Mouse (Mus musculus): Measurements from ENCODE around the gene Cdh13. TPM values are rescaled to one million over a fixed set of nuclear protein-coding genes. Genes with fewer than 3 reads are reported as not detected.

Cdh13 gene
- polyA plus RNA-seq, 1 experiment from 2014 or later = 44.4 TPM

DNA sequence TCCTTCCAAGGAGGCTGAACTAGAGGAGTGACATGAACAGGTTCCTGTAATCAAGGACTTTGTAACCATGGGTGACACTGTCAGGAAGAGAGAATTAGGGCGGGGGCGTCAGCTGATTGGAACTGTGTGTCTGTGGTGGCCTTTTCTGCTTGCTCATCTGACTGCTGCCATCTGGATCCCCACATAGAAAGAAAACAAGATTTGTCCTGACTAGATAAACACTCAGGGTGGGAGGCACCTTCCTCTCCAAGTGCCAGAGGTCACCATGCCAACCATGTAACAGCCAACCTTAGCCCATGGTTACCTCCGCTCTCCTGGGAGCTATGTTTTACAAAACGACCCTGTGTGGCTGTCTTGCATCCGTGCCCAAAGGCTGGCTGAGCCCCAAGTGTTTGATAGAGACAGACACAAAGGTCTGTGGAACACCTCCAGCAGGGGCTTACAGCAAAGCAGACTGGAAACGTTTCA lies 873.0 kb downstream of the Cdh13 start:
- Histone ChIP-seq H3K9ac (no peak overlapping the region), H3K27ac (ENCODE audit: poor library complexity, severe bottlenecking) (no peak overlapping the region), H3K4me2 (no peak overlapping the region), H3K27me3 (replicated peaks) (no peaks in the 10 kb centered on the region), H3K9me3 (replicated peaks) (no peaks in the 10 kb centered on the region), H3K4me3 (no peak overlapping the region), H3K4me1 (replicated peaks) (no peaks in the 10 kb centered on the region), H3K36me3 (no peaks in the 10 kb centered on the region)
- WGBS = 60% methylated on average over 6 of the region's 6 CpGs
- no peak for ATAC-seq (ENCODE audit: insufficient number of reproducible peaks, low FRiP score)

- Histone ChIP-seq H3K9ac (no peak overlapping the region), H3K4me1 (replicated peaks) (no peaks in the 10 kb centered on the region), H3K4me2 (no peak overlapping the region), H3K9me3 (replicated peaks) (no peaks in the 10 kb centered on the region), H3K36me3 (no peaks in the 10 kb centered on the region), H3K27me3 (replicated peaks) (no peaks in the 10 kb centered on the region), H3K27ac (ENCODE audit: poor library complexity, severe bottlenecking) (no peak overlapping the region), H3K4me3 (no peak overlapping the region)
- no peak for ATAC-seq (ENCODE audit: insufficient number of reproducible peaks, low FRiP score)
- WGBS = 78% methylated on average over 5 of the region's 5 CpGs
These were observed 875.1 kb downstream of the Cdh13 start for GRCm38 (mm10) chr8:119158628-119159027.

DNA sequence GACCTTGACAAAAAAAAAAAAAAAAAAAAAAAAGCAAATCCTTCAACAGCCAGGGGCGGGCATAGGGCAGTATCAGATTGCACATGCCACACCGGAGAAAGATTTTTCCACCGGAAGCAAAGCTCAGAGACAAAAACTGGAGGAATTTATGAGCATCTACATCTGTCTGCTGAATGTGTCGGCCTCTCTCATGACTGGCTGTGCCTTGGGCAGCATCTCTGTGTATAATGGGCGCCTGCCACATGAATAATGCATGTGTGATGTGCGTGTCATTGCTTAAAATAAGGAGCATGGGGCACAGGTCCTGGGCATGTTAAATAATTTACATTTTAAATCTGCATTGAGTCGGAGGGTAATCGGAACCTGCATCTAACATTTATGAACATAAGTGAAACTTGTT lies 876.3 kb downstream of the Cdh13 start:
- Histone ChIP-seq H3K27me3 (replicated peaks) (no peaks in the 10 kb centered on the region), H3K4me1 (replicated peaks) (no peaks in the 10 kb centered on the region), H3K9me3 (replicated peaks) (0 out of 2 replicates have a peak, but pooled peaks cover 6% of the 10 kb centered on the region), H3K9ac (no peak overlapping the region), H3K36me3 (no peaks in the 10 kb centered on the region), H3K4me2 (no peak overlapping the region), H3K4me3 (no peak overlapping the region), H3K27ac (ENCODE audit: poor library complexity, severe bottlenecking) (no peak overlapping the region)
- WGBS = 68% methylated on average over 8 of the region's 8 CpGs
- no peak for ATAC-seq (ENCODE audit: insufficient number of reproducible peaks, low FRiP score)

DNA sequence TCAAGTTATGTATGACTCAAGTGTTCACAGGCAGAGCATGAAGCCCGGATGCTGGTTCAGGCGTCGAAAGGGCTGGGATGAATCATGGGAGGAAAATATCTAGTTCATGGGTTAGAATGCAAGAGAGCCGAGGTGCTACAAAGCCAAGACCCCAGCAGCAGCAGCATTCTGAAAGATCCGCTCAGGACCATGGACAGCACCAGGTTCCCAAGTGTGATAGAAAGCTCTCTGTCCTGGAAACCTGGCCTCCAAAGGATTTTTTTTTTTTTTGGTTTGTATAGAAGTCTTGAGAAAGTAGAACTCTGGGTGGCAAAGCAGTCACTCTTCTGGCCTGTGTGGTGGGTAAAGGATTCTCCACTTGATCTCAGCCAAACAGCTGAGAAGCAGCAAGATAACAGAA lies 880.5 kb downstream of the Cdh13 start:
- Histone ChIP-seq H3K27ac (ENCODE audit: poor library complexity, severe bottlenecking) (no peak overlapping the region), H3K4me2 (no peak overlapping the region), H3K9me3 (replicated peaks) (0 out of 2 replicates have a peak, but pooled peaks cover 7% of the 10 kb centered on the region), H3K27me3 (replicated peaks) (no peaks in the 10 kb centered on the region), H3K36me3 (no peaks in the 10 kb centered on the region), H3K9ac (no peak overlapping the region), H3K4me3 (no peak overlapping the region), H3K4me1 (replicated peaks) (no peaks in the 10 kb centered on the region)
- WGBS = 46% methylated on average over 5 of the region's 5 CpGs
- ATAC-seq (ENCODE audit: insufficient number of reproducible peaks, low FRiP score) = no peak

DNA sequence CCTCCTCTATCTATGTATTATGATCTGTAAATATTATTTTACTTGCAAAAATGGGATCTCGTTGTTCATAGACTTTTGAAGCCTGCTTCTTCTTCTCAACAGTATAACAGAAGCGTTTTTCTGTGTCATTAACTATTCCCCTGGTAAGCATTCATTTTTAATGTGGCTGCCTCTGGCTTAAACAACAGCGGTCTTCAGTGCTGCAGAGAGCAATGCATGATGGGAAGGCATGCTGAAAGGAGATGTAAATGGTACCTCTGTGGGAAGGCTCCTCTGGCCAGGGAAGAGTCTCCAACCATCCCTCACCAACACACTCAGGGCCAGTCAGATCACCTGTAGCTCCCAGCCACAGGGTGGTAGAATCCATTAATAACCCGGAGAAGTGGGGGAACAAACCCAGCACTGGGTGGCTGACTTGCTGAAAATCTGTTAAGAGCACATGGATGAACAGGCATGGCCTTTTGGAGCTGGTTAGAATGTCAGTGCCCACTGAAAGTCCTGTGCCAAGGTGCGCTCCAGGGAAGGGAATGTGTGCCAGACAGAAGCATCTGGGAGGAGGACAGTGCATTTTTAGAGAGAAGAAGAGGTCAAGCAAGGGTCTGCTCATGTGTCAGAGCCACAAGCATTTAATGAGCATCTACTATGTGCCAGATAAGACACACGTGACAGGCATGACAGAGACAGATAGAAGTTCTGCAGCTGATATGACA lies 893.8 kb downstream of the Cdh13 start:
- Histone ChIP-seq H3K4me3 (no peak overlapping the region), H3K4me1 (replicated peaks) (no peaks in the 10 kb centered on the region), H3K27me3 (replicated peaks) (no peaks in the 10 kb centered on the region), H3K9ac (no peak overlapping the region), H3K4me2 (no peak overlapping the region), H3K36me3 (no peaks in the 10 kb centered on the region), H3K9me3 (replicated peaks) (no peaks in the 10 kb centered on the region), H3K27ac (ENCODE audit: poor library complexity, severe bottlenecking) (no peak overlapping the region)
- no peak for ATAC-seq (ENCODE audit: insufficient number of reproducible peaks, low FRiP score)
- 72% methylated on average over 6 of the region's 6 CpGs for WGBS

GRCm38 (mm10) chr8:119180626-119181025 lies 897.1 kb downstream of the Cdh13 start:
- WGBS = 63% methylated on average over 13 of the region's 13 CpGs
- Histone ChIP-seq H3K36me3 (no peaks in the 10 kb centered on the region), H3K4me1 (replicated peaks) (no peaks in the 10 kb centered on the region), H3K27me3 (replicated peaks) (no peaks in the 10 kb centered on the region), H3K4me2 (no peak overlapping the region), H3K4me3 (no peak overlapping the region), H3K27ac (ENCODE audit: poor library complexity, severe bottlenecking) (no peak overlapping the region), H3K9me3 (replicated peaks) (no peaks in the 10 kb centered on the region), H3K9ac (no peak overlapping the region)
- no peak for ATAC-seq (ENCODE audit: insufficient number of reproducible peaks, low FRiP score)

GRCm38 (mm10) chr8:119195695-119196094 lies 912.2 kb downstream of the Cdh13 start:
- H3K36me3 ChIP-seq = no peaks in the 10 kb centered on the region
- ATAC-seq (ENCODE audit: insufficient number of reproducible peaks, low FRiP score) = no peak
- H3K9ac ChIP-seq = no peak overlapping the region
- peaks cover 12% of the 10 kb centered on the region for H3K4me1 ChIP-seq (replicated peaks)
- 0 out of 2 replicates have a peak, but pooled peaks cover 8% of the 10 kb centered on the region for H3K9me3 ChIP-seq (replicated peaks)
- 54% methylated on average over 8 of the region's 8 CpGs for WGBS
- no peak overlapping the region for H3K4me2 ChIP-seq
- no peak overlapping the region for H3K27ac ChIP-seq (ENCODE audit: poor library complexity, severe bottlenecking)
- H3K4me3 ChIP-seq = no peak overlapping the region
- H3K27me3 ChIP-seq (replicated peaks) = no peaks in the 10 kb centered on the region

DNA sequence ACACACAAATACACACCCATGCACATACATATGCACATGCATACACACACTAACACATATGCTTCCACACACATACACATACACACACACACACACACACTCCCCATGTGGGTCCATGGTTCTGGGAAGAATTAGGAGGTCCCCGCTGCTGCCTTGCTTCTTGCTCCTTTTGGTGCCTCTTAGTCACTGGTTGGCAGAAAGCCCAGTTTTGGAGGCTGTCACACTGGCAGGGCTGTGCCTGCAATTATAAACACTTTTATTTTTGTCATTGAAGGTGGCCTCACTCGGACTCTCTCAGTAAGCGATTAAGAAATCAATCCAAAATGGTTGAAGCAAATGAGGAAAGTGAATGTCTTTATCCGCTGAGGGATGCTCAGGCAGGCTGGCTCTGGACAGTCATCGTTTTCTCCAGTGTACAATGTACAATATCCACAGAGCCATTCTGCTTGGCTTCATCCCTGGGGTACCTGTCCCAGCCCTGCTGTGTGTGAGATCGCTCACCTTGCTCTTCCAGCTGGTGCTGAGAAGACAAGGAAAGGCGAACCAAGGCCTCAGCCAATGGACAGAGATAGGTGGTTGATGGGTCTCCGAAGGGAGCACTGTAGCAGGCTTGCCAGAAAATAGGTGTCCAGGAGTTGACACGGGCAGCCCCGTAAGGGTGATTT lies 913.1 kb downstream of the Cdh13 start:
- 0 out of 2 replicates have a peak, but pooled peaks cover 8% of the 10 kb centered on the region for H3K9me3 ChIP-seq (replicated peaks)
- peak overlapping the region; percentile 8; the same call in 1 of the 2 replicates for H3K4me2 ChIP-seq
- no peaks in the 10 kb centered on the region for H3K27me3 ChIP-seq (replicated peaks)
- H3K27ac ChIP-seq (ENCODE audit: poor library complexity, severe bottlenecking) = no peak overlapping the region
- WGBS = 71% methylated on average over 10 of the region's 10 CpGs
- H3K36me3 ChIP-seq = no peaks in the 10 kb centered on the region
- peaks cover 12% of the 10 kb centered on the region for H3K4me1 ChIP-seq (replicated peaks)
- no peak for ATAC-seq (ENCODE audit: insufficient number of reproducible peaks, low FRiP score)
- H3K4me3 ChIP-seq = no peak overlapping the region
- H3K9ac ChIP-seq = no peak overlapping the region

GRCm38 (mm10) chr8:119208567-119208966 lies 925.0 kb downstream of the Cdh13 start:
- WGBS = 86% methylated on average over 9 of the region's 9 CpGs
- Histone ChIP-seq H3K4me3 (no peak overlapping the region), H3K27ac (ENCODE audit: poor library complexity, severe bottlenecking) (no peak overlapping the region), H3K9ac (no peak overlapping the region), H3K27me3 (replicated peaks) (no peaks in the 10 kb centered on the region), H3K36me3 (no peaks in the 10 kb centered on the region), H3K4me1 (replicated peaks) (no peaks in the 10 kb centered on the region), H3K9me3 (replicated peaks) (peaks cover 10% of the 10 kb centered on the region; the same call in 1 of the 2 replicates), H3K4me2 (no peak overlapping the region)
- no peak for ATAC-seq (ENCODE audit: insufficient number of reproducible peaks, low FRiP score)

DNA sequence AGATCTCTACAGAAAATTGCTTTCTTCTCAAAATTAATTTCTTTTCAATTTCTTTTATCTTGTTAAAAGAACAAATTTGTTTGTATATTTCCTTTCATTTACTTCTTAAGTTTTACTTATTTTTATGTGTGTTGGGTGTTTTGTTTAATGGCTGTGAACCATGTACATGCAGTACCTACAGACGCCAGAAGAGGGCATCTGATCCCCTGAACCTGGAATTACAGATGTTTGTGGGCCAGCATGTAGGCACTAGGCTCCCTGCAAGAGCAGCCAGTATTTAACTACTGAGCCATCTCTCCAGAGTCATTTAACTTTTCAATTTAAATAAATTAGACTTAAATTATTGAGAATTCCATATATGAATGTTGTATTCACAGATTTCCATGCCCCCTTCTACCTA lies 941.0 kb downstream of the Cdh13 start:
- WGBS = 3% methylated on average over 1 of the region's 1 CpGs
- H3K9me3 ChIP-seq (replicated peaks) = 0 out of 2 replicates have a peak, but pooled peaks cover 3% of the 10 kb centered on the region
- H3K4me1 ChIP-seq (replicated peaks) = no peaks in the 10 kb centered on the region
- H3K36me3 ChIP-seq = no peaks in the 10 kb centered on the region
- no peaks in the 10 kb centered on the region for H3K27me3 ChIP-seq (replicated peaks)
- no peak overlapping the region for H3K27ac ChIP-seq (ENCODE audit: poor library complexity, severe bottlenecking)
- no peak for ATAC-seq (ENCODE audit: insufficient number of reproducible peaks, low FRiP score)
- no peak overlapping the region for H3K4me2 ChIP-seq
- H3K4me3 ChIP-seq = no peak overlapping the region
- H3K9ac ChIP-seq = no peak overlapping the region

DNA sequence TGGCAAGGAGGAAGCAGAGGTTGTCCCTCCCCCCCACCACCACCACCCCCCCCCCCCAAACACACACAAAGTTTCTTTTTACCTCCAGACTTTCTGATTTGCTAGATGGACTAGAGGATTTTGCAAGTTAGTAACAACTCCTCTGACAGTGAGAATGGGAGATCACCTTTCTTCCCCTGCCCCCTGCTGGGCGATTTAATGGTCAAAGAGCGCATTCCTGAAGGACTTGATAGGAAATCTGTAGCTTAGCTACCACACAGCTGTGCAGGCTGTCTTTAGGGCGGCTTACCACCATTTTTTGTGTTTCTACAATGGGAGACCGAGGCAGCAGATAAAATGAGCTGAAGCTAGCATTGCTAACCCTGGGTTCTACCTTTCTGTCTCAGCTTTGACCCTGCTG lies 961.6 kb downstream of the Cdh13 start:
- WGBS = 54% methylated on average over 4 of the region's 4 CpGs
- Histone ChIP-seq H3K36me3 (no peaks in the 10 kb centered on the region), H3K4me3 (no peak overlapping the region), H3K9ac (no peak overlapping the region), H3K27me3 (replicated peaks) (no peaks in the 10 kb centered on the region), H3K4me2 (no peak overlapping the region), H3K9me3 (replicated peaks) (peaks cover 11% of the 10 kb centered on the region; the same call in 1 of the 2 replicates), H3K4me1 (replicated peaks) (no peaks in the 10 kb centered on the region), H3K27ac (ENCODE audit: poor library complexity, severe bottlenecking) (no peak overlapping the region)
- no peak for ATAC-seq (ENCODE audit: insufficient number of reproducible peaks, low FRiP score)
